Mouse (Mus musculus) lung, postnatal 14 days (tissue): ENCODE data around the gene Gm11634.
"Not testable (repeated sequence)": the region's sequence is repeated elsewhere in the genome, so short reads cannot be mapped to it uniquely, and the experiment has no call there.

Source experiments
- DNase-seq: peaks from one replicate; pipeline ENCODE4 v3.0.0; 2021

Gene Gm11634

DNA sequence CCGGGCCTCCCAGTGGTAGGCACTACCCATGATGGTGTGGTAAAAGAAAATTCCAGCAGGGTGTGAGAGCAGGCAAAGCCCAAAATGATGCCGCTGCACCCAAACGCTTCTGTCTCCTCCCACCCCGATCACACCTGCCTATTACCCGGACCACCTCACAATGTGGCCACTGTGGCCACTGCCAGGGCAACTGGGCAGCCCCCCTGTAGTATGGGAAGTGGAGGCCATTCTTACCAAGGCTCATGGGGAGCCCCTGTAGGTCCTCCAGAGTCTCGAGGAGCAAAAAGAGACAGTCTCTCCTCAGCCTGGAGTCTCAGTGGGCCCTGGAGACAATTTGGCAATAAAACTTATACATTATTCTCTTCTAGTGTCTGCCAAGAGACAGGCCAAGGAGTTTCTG, at the start of gene Gm11634:
Gm11634 (minus strand) TSS at position 101 of the 400 bp plus-strand sequence.
- no peak for DNase-seq

DNA sequence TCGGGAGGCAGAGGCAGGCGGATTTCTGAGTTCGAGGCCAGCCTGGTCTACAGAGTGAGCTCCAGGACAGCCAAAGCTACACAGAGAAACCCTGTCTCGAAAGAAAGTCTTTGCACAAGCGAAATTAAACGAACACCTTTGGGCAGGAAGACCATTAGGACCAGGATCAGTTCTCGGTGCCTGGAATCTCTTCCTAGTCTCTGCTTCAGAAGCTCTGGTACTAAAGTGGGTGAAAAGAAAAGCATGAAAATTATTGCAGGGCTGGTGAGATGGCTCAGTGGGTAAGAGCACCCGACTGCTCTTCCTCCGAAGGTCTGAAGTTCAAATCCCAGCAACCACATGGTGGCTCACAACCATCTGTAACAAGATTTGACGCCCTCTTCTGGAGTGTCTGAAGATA, 48.0 kb upstream of the Gm11634 start:
- not testable (repeated sequence) for DNase-seq

GRCm38 (mm10) chr11:101646283-101646794, 47.3 kb upstream of the Gm11634 start:
- not testable (repeated sequence) for DNase-seq

- peak; percentile 71 for DNase-seq
These were observed 46.6 kb upstream of the Gm11634 start for GRCm38 (mm10) chr11:101645411-101646282.

GRCm38 (mm10) chr11:101645043-101645410, 46.0 kb upstream of the Gm11634 start:
- DNase-seq, result not testable (repeated sequence)

GRCm38 (mm10) chr11:101644591-101644990, 45.5 kb upstream of the Gm11634 start:
- no peak for DNase-seq

DNA sequence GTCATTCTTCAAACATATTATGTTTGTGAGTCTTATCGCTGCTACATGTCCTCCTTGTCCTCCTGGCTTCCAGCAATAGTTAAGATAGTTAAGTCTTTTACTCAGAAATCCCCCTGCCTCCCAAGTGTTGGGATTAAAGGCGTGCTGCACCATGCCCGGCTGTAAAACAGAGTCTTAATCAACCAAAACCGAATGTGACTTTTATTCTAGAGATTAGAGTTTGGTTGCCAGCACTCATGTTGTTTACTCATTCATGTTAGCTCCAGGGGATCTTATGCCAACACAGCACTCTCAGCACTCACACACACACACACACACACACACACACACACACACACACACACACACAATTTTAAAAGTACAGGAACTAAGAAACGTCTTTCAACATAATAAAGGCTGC, 43.9 kb upstream of the Gm11634 start:
- no peak for DNase-seq

DNA sequence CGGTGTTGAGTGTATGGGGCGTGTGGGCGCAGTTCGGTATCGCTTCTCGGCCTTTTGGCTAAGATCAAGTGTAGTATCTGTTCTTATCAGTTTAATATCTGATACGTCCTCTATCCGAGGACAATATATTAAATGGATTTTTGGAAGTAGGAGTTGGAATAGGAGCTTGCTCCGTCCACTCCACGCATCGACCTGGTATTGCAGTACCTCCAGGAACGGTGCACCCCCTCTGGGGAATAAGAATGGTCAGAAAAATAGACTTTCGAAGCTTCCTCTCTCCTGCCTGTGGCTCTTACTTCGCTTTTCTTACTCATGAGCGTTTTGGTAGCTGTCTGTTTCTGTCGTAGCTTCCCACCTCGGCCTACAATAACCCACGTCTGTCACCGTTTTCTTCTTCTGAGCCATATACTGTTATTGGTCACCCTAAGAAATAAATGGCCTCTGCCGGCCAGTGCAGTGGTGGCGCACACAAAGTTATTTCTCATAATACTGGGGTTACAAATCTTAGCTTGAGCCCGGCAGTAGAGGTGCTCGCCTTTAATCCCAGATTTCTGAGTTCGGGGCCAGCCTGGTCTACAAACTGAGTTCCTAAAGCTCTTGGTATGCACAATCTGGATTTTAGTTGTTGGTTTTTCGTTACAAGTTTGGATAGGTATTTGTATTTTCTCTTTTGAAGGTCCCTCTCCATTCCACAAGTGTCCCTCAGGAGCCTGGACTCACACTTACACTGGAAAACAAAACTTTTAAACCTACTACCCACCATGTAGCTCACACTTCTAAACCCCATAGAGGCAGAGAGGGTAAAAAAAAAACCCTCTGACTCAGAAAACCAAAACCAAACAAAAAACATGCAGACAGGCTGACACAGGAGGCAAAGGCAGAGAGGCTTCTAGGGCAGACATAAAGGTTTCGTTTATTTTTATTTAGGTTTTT, 42.9 kb upstream of the Gm11634 start:
- DNase-seq, result not testable (repeated sequence)

GRCm38 (mm10) chr11:101640857-101641709, 42.0 kb upstream of the Gm11634 start:
- DNase-seq, result peak; percentile 83

GRCm38 (mm10) chr11:101639761-101640160, 40.7 kb upstream of the Gm11634 start:
- DNase-seq, result no peak

DNA sequence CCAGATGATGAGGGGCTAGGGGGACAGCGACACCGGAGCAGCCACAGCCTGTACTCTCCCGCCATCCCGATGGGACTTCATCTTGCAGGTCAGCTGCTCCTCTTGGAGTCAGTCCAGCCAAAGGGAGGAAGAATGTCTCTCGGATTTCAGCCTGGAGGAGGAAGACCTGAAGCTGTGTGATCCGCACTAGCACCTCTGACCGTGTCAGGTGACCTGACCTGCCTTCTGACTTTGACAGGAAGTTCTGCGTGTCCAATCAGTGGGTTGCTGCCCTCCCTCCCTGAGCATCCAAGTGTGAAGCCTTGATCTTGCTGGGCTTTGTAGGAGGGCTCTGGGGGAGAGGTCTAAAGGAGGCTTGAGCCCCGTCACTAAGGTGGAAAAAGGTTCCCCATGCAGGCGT, 36.6 kb upstream of the Gm11634 start:
- no peak for DNase-seq

DNA sequence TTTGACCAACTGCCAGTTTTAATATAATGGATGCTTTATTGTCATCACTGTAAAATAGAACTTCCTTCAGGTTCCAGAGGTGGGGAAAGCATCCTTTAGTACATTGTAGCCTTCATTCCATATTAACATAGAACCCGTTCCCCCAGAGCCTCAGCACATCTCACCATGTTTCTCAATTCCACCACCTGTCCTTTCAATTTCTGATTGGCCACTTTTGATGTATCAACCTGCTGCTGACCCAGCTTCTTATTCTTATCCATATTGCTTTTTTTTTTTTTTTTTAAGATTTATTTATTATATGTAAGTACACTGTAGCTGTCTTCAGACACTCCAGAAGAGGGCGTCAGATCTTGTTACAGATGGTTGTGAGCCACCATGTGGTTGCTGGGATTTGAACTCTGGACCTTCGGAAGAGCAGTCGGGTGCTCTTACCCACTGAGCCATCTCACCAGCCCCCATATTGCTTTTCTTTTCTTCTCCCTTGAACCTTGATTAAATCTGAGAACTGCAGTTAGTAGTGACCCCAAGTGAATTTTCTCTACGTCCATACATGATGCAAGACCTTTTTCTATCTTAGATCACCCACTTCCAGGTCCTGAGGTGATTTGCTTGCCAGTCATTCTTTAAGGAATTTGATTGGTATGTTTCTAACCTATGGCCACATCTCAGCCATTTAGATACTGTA, 29.8 kb upstream of the Gm11634 start:
- DNase-seq, result not testable (repeated sequence)

GRCm38 (mm10) chr11:101627857-101628559, 29.0 kb upstream of the Gm11634 start:
- peak; percentile 92 for DNase-seq

DNA sequence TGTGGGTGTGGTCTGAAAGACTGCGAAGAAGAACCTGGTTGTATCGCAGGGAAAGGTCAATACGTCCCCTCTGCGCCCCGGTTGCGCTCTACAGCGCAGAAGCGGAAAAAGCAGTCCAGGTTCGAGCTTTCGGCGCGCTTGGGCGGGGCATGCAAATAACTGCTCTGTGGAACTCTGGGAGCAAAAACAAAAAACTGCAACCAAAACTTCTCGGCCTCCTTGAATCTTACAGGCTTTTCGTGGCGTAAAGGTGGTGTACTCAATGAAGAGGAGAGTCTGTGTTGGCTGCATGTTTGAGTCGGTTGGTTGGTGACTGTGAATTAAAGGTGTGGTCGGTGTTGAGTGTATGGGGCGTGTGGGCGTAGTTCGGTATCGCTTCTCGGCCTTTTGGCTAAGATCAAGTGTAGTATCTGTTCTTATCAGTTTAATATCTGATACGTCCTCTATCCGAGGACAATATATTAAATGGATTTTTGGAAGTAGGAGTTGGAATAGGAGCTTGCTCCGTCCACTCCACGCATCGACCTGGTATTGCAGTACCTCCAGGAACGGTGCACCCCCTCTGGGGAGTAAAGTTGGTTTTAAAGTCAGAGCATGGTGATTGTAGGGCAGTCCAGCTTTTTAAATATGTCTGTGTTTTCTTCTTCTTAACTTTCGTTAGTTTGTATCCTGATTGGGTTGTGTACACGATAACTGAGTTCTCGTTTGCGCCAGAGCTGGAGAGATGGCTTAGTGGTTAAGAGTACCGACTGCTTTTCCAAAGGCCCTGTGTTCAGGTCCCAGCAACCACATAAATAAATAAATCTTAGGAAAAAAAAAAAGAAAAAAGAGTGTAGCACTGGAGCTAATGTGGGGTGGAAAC, 28.2 kb upstream of the Gm11634 start, which contains the start of gene Rdm1:
Rdm1 (plus strand) TSS at position 201 of the 862 bp plus-strand sequence.
- peak; percentile 82 for DNase-seq

- DNase-seq, result no peak
These were observed 27.6 kb upstream of the Gm11634 start for GRCm38 (mm10) chr11:101626649-101626994.

DNA sequence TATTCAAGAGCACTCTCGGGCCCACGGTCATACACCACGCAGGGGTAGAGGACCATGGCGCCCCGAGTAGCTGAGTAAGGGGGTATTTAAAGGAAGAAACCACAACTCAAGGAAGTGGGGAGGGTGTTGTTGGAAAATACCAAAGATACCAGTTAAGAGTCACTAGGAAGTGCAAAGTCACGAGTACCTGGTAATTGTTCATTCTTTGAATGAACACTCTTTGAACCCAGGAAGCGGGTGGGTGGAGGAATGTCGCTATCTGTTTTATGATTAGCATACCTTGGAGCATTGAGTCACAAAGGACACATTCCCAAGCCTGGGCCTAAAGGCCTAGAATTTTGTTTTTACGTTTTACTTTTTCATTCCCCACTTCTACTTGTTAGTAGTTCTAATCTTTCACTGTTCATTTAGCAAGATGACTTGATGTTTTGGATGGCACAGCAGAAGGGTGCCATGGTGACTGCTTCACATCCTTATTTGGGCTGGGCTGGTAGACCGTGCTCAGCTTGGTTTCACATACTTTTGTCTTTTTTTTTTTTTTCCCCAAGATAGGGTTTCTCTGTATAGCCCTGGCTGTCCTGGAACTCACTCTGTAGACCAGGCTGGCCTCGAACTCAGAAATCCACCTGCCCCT, 21.1 kb upstream of the Gm11634 start:
- not testable (repeated sequence) for DNase-seq

- no peak for DNase-seq
These were observed 19.5 kb upstream of the Gm11634 start for GRCm38 (mm10) chr11:101618596-101618995.

GRCm38 (mm10) chr11:101617849-101618248, 18.8 kb upstream of the Gm11634 start:
- peak; percentile 23 for DNase-seq

GRCm38 (mm10) chr11:101616948-101617767, 18.1 kb upstream of the Gm11634 start:
- DNase-seq, result no peak
